Mouse (Mus musculus) heart, postnatal 0 days (tissue): ENCODE measurements at regions not wholly inside any gene's neighbourhood (a gene's known extent, or its start where the extent isn't known, plus 50 kb on each side); places are given as distances from the start of the nearest gene placed in this dataset.

Source experiments
- ATAC-seq: fragments of 200-750 bp; cut with Nextera tagmentation; 2 replicates; pipeline ENCODE4 v1.8.0; 2017; ENCODE audit warnings: low read depth, moderate number of reproducible peaks, moderate library complexity; ENCODE audit not compliant: insufficient read depth
- DNase-seq: peaks from one replicate; pipeline ENCODE4 v3.0.0-alpha.2; 2016; ENCODE audit warnings: low spot score
- H3K27ac ChIP-seq: fragments of 300-500 bp; sonication (generic); 2 replicates; pipeline ENCODE4 v1.5.1; 2014; ENCODE audit warnings: low read depth, mild to moderate bottlenecking
- H3K27me3 ChIP-seq: fragments of 300-500 bp; sonication (generic); 2 replicates; pipeline ENCODE4 v1.6.1; 2014; ENCODE audit warnings: low read length, mixed read lengths; ENCODE audit not compliant: control insufficient read depth, insufficient read depth
- H3K36me3 ChIP-seq: fragments of 300-500 bp; sonication (generic); replicated peaks from 2 replicates; pipeline ENCODE4 v1.6.1; 2014; ENCODE audit warnings: low read length, mixed read lengths; ENCODE audit not compliant: control insufficient read depth, insufficient read depth
- H3K4me1 ChIP-seq: fragments of 300-500 bp; sonication (generic); 2 replicates; pipeline ENCODE4 v1.6.1; 2014; ENCODE audit warnings: antibody characterized with exemption; ENCODE audit not compliant: control insufficient read depth, insufficient read depth
- H3K4me2 ChIP-seq: fragments of 300-500 bp; sonication (generic); 2 replicates; pipeline ENCODE4 v1.6.1; 2014; ENCODE audit warnings: low read depth, mild to moderate bottlenecking, low read length, moderate library complexity
- H3K4me3 ChIP-seq: fragments of 300-500 bp; sonication (generic); 2 replicates; pipeline ENCODE4 v1.5.1; 2014; ENCODE audit warnings: low read depth, low read length
- H3K9ac ChIP-seq: fragments of 300-500 bp; sonication (generic); replicated peaks from 2 replicates; pipeline ENCODE4 v1.6.1; 2014; ENCODE audit warnings: low read depth, low read length, mixed read lengths
- H3K9me3 ChIP-seq: fragments of 300-500 bp; sonication (generic); replicated peaks from 2 replicates; pipeline ENCODE4 v1.6.1; 2016; ENCODE audit warnings: low read length; ENCODE audit not compliant: control insufficient read depth
- CTCF ChIP-seq: IDR thresholded peaks from 2 replicates; pipeline ENCODE4 v1.5.1; 2016; ENCODE audit warnings: antibody characterized with exemption, control low read depth, low read depth
- EP300 ChIP-seq: IDR thresholded peaks from 2 replicates; pipeline ENCODE4 v1.6.1; 2016; ENCODE audit warnings: antibody characterized with exemption, low read depth
- WGBS: fragments of 180-500 bp; shearing (Covaris S2); extraction: QIAGEN DNeasy Blood & Tissue Kit; methylation state at CpG from one replicate; pipeline ENCODE4 v1.1.7; 2014; 5-methylcytosine and 5-hydroxymethylcytosine counted together

DNA sequence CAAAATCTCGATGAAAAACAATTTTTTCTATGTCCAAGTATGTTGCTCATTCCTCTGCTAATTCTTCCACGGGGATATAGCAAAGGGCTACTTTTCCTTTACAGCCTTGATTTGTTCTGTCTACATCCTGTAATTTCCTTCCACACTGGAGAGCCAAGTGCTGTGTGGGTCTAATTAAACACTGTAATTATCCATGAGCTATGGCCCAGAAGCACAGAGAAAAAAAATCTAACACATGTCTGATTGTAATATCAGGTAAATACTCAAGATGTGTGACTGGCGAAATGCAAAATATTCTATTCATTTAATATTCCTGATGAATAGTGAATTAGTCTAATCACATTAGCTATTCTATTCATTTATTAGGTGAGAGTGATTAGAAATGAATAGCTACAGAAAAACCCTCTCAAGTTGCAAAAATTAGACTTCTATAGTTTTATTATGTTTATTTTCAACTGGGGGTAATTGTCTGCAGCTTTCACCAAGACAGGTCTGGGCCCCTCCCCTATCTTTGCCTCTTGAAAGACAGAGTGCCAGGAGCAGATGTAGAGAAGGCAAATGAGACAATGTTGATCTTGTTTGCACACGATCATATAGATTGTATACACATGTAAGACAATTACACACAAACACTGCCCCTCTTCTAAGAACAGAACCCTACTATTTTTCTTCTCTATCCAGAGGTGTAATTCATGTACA, 274.3 kb downstream of the Sorl1 start:
- no peak overlapping the region for H3K9ac ChIP-seq
- no peak overlapping the region for H3K4me3 ChIP-seq
- DNase-seq (no peak), ATAC-seq (no peak)
- H3K27ac ChIP-seq: no peak overlapping the region
- H3K9me3 ChIP-seq: no peaks in the 10 kb centered on the region
- H3K4me2 ChIP-seq: no peak overlapping the region
- WGBS: 62% methylated on average over 4 of the region's 4 CpGs
- TF ChIP-seq EP300 (no peak), CTCF (no peak)
- H3K36me3 ChIP-seq: no peaks in the 10 kb centered on the region
- H3K27me3 ChIP-seq: no peaks in the 10 kb centered on the region
- H3K4me1 ChIP-seq: 0 out of 2 replicates have a peak, but pooled peaks cover 8% of the 10 kb centered on the region

DNA sequence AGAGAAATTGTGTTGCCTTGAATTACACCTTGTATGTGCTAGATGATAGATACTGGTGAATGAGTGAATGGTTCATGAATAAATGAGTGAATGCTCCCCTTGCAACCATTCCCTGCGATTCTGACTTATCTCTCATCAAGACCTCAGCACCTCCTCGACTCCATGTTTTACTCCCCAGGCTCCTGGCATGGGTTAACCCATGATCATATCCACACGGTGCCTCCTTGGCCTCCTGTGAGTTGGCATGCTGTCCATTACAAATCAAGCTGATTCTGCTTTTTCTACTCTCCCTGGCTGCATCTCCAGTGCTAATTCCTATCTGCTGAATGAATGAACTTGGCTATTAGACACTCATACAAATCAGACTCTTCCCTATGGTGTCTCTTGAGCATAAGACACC, 279.5 kb downstream of the Sorl1 start:
- H3K27ac ChIP-seq: no peak overlapping the region
- no peak overlapping the region for H3K9ac ChIP-seq
- no peak for ATAC-seq
- no peaks in the 10 kb centered on the region for H3K27me3 ChIP-seq
- H3K4me1 ChIP-seq: 0 out of 2 replicates have a peak, but pooled peaks cover 8% of the 10 kb centered on the region
- WGBS: 67% methylated on average over 3 of the region's 3 CpGs
- no peak overlapping the region for H3K4me2 ChIP-seq
- no peaks in the 10 kb centered on the region for H3K36me3 ChIP-seq
- TF ChIP-seq CTCF (no peak), EP300 (no peak)
- no peak overlapping the region for H3K4me3 ChIP-seq
- no peak for DNase-seq
- H3K9me3 ChIP-seq: no peaks in the 10 kb centered on the region

DNA sequence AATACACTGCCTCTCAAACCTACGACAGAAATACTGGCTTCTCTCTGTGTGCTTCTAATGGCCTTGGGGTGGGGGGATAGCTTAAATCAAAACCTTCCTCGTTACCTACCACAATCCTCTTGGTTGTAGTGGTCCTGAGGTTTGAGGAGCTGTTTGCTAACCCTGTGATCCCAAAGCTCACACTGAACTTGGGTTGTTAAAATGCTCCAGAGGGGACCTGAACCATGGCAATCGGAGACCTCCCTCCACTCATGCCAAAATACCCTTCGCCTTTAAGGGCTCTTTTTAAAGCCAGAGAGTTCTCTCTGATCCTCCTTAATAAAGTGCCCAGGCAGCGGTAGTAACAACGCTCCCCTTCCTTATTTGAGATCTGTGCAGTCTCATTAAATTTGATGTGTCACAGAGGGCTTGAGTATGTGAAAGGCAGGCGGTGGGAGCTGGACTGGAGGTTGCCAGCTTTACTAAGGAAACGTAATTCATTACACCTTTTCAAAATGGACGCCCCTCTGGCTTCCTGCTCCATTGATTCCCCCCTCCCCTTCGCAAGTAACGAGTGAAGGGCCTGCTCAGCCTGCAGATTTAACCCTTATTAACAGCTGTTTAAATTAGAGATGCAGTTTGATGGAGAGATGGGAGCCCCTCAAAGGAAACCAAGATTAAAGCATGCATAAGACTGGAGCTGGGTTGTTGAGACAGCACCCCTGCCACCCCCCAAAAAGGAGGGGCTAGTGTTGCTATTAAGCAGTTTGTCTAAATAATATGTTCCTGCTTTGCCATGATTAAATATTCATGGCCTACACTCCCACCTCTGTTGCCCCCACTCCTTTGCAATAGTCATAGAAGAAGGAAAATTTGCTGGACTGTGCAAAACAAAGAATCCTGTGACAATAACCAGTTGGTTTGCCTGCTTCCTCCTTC, 289.4 kb downstream of the Sorl1 start:
- H3K27me3 ChIP-seq: no peaks in the 10 kb centered on the region
- TF ChIP-seq CTCF: no peak
- no peak for TF ChIP-seq EP300
- H3K9me3 ChIP-seq: no peaks in the 10 kb centered on the region; the same call in 1 of the 2 replicates
- no peak for DNase-seq
- no peak for ATAC-seq
- H3K4me3 ChIP-seq: no peak overlapping the region
- H3K36me3 ChIP-seq: no peaks in the 10 kb centered on the region
- H3K4me2 ChIP-seq: no peak overlapping the region
- H3K27ac ChIP-seq: no peak overlapping the region
- no peak overlapping the region for H3K9ac ChIP-seq
- no peaks in the 10 kb centered on the region for H3K4me1 ChIP-seq
- WGBS: 72% methylated on average over 11 of the region's 11 CpGs

DNA sequence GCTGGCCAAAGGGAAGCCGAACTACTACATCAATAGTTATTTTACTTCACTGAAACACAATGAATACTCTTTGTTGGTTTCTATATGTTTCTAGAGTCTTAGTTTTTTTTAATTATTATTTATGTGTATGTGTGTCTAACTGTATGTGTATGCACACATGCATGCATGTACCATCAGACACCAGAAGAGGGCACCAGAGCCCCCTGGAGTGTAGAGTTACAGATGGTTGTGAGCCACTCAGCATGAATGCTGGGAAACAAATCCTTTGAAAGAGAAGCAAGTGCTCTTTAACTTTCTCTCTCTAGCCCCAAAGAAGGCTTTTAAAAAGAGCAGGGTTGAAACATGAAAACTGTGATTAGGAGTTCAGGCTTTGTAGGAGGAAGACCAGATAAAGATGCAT, 290.7 kb downstream of the Sorl1 start:
- H3K4me3 ChIP-seq: no peak overlapping the region
- no peak for TF ChIP-seq CTCF
- no peak for TF ChIP-seq EP300
- no peak for ATAC-seq
- H3K4me2 ChIP-seq: no peak overlapping the region
- WGBS: 84% methylated on average over 1 of the region's 1 CpGs
- DNase-seq: no peak
- H3K9ac ChIP-seq: no peak overlapping the region
- no peaks in the 10 kb centered on the region for H3K27me3 ChIP-seq
- H3K9me3 ChIP-seq: no peaks in the 10 kb centered on the region; the same call in 1 of the 2 replicates
- no peaks in the 10 kb centered on the region for H3K36me3 ChIP-seq
- H3K27ac ChIP-seq: no peak overlapping the region
- no peaks in the 10 kb centered on the region for H3K4me1 ChIP-seq

DNA sequence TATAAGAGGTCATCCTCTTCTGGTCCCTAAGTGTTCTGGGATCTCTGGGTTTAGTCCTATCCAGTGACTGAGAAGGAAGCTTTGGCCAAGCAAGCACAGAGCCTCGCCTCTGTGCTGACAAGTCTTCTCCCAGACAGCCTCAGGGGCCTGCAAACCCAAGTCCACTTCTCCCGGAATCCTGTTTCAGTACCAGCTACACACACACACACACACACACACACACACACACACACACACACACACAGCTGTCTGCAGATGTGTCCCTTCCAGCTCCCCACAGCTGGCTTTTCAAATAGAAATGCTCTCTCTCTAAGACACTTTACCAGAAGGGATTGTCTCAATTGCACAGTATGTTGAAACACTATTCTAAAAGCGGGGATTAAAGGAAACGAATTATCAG, 296.7 kb downstream of the Sorl1 start:
- 51% methylated on average over 4 of the region's 4 CpGs for WGBS
- no peak for DNase-seq

More for the DNA sequence above, 296.7 kb downstream of the Sorl1 start:
- Histone ChIP-seq H3K9me3 (no peaks in the 10 kb centered on the region), H3K27me3 (no peaks in the 10 kb centered on the region), H3K4me1 (no peaks in the 10 kb centered on the region), H3K4me3 (no peak overlapping the region), H3K9ac (no peak overlapping the region), H3K27ac (no peak overlapping the region), H3K4me2 (no peak overlapping the region), H3K36me3 (no peaks in the 10 kb centered on the region)
- ATAC-seq: no peak
- TF ChIP-seq EP300 (no peak), CTCF (no peak)
